Mouse (Mus musculus) heart, adult 2 months (tissue): Measurements from ENCODE around the gene Msrb3.

Experiments
- CTCF ChIP-seq: fragments of 200-600 bp; IDR thresholded peaks from 2 replicates; pipeline ENCODE4 v1.8.1; 2022; ENCODE audit warnings: antibody characterized with exemption, mild to moderate bottlenecking, moderate library complexity
- EP300 ChIP-seq: fragments of 200-500 bp; IDR thresholded peaks from 2 replicates; pipeline ENCODE4 v1.6.1; 2011; ENCODE audit warnings: low read depth, low read length, control low read depth; ENCODE audit not compliant: insufficient read depth

DNA sequence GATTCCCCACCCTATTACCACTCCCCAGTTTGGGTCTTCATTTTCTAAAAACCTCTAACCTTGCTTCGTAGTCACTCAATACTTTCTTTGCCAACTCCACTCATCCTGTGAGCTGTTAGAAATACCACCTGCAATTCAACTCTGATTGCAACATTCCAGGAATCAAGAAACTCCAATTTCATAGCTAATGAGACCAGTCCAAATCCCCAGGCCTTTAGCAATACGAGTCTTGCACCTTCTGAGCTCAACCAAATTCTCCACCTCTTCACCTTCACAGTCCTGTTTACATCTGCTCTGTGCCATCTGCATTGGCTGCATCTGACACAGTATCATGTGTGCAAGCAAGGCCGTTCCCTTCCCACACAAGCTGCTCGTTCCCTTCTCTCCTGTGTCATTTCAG lies 5.0 kb downstream of the Msrb3 start:
- TF ChIP-seq EP300 (no peak), CTCF (no peak)
